Comparison of ENCODE assay signal across 27 mouse cellular contexts in genomic region chr9:45255967-45256366, GRCm38 (mm10). TPM values are rescaled to one million over a fixed set of nuclear protein-coding genes. Genes with fewer than 3 reads are reported as not detected.
DNase-seq lines count a peak whose midpoint lies in the region; ATAC-seq and TF ChIP-seq lines count a peak whose summit lies in the region.
"Had no signal": no experiment of that assay in that cellular context is flagged by ENCODE, and none has a peak within 500 bp of the region (broad histone marks: within the 10 kb centered on the region; RNA-seq: fewer than 3 reads in every experiment).

No protein-coding gene starts in this region.

- no peak overlapping the region for H3K9ac ChIP-seq in midbrain, embryonic 11.5 days (ENCODE audit: low read length)
- no peak overlapping the region for H3K9ac ChIP-seq in midbrain, embryonic 14.5 days (replicated peaks; ENCODE audit: low read length)

- no peak overlapping the region for H3K27ac ChIP-seq in midbrain, embryonic 11.5 days (ENCODE audit: low read depth, low read length)
- H3K27ac ChIP-seq in midbrain, embryonic 14.5 days (replicated peaks; ENCODE audit: low read depth, low read length), result no peak overlapping the region
- no peak overlapping the region for H3K27ac ChIP-seq in hindbrain, embryonic 10.5 days

- no peaks in the 10 kb centered on the region for H3K27me3 ChIP-seq in megakaryocyte, embryonic 14.5 days (replicated peaks)
- no peaks in the 10 kb centered on the region for H3K27me3 ChIP-seq in midbrain, embryonic 11.5 days (ENCODE audit: control insufficient read depth, insufficient read depth, low read length)
- no peaks in the 10 kb centered on the region for H3K27me3 ChIP-seq in midbrain, embryonic 14.5 days (ENCODE audit: control insufficient read depth, insufficient read depth, low read length)
- peaks cover 53% of the 10 kb centered on the region for H3K27me3 ChIP-seq in E14TG2a.4 (ENCODE audit: insufficient read depth, low read length)
- no peaks in the 10 kb centered on the region for H3K27me3 ChIP-seq in hindbrain, embryonic 10.5 days (ENCODE audit: insufficient read depth, poor library complexity, severe bottlenecking)
- H3K27me3 ChIP-seq: CH12.LX had no signal

- no peak for TF ChIP-seq CTCF in E14TG2a.4 (conservative IDR thresholded peaks at IDR 0.05; ENCODE audit: low read length)

- no peak overlapping the region for H3K4me2 ChIP-seq in midbrain, embryonic 11.5 days
- H3K4me2 ChIP-seq in midbrain, embryonic 14.5 days (ENCODE audit: low read length), result no peak overlapping the region

- peaks cover 98% of the 10 kb centered on the region for H3K4me1 ChIP-seq in megakaryocyte, embryonic 14.5 days
- no peaks in the 10 kb centered on the region for H3K4me1 ChIP-seq in midbrain, embryonic 11.5 days (ENCODE audit: control insufficient read depth, insufficient read depth, low read length)
- no peaks in the 10 kb centered on the region for H3K4me1 ChIP-seq in midbrain, embryonic 14.5 days (ENCODE audit: control insufficient read depth, insufficient read depth, low read length)
- peaks cover 13% of the 10 kb centered on the region for H3K4me1 ChIP-seq in E14TG2a.4 (replicated peaks; ENCODE audit: low read depth, low read length)
- H3K4me1 ChIP-seq in hindbrain, embryonic 10.5 days (replicated peaks), result peaks cover 16% of the 10 kb centered on the region

- peak overlapping the region; percentile 51 for H3K4me3 ChIP-seq in megakaryocyte, embryonic 14.5 days (replicated peaks)
- no peak overlapping the region for H3K4me3 ChIP-seq in midbrain, embryonic 11.5 days (ENCODE audit: low read depth, low read length)
- no peak overlapping the region for H3K4me3 ChIP-seq in midbrain, embryonic 14.5 days (replicated peaks; ENCODE audit: low read depth, low read length)
- H3K4me3 ChIP-seq in E14TG2a.4 (replicated peaks; ENCODE audit: low read length), result peak overlapping the region; percentile 52
- H3K4me3 ChIP-seq in hindbrain, embryonic 10.5 days, result no peak overlapping the region

- H3K9me3 ChIP-seq in megakaryocyte, embryonic 14.5 days, result no peaks in the 10 kb centered on the region
- H3K9me3 ChIP-seq in midbrain, embryonic 11.5 days (ENCODE audit: control insufficient read depth, low read length), result no peaks in the 10 kb centered on the region
- H3K9me3 ChIP-seq in midbrain, embryonic 14.5 days (ENCODE audit: control insufficient read depth, low read length), result no peaks in the 10 kb centered on the region
- H3K9me3 ChIP-seq in E14TG2a.4 (ENCODE audit: low read length), result no peaks in the 10 kb centered on the region
- no peaks in the 10 kb centered on the region for H3K9me3 ChIP-seq in hindbrain, embryonic 10.5 days
- H3K9me3 ChIP-seq: G1E had no signal

- DNase-seq in heart, adult 11 months, result peak; percentile 89
- DNase-seq in heart, postnatal 4 days, result no peak
- DNase-seq in midbrain, embryonic 11.5 days (ENCODE audit: low spot score, missing footprints), result peak; percentile 62
- DNase-seq in midbrain, embryonic 14.5 days, result no peak
- DNase-seq in hindbrain, embryonic 10.5 days (ENCODE audit: low spot score), result no peak
- DNase-seq: adrenal gland, adult 2 months; adrenal gland, adult 8-10 months; adrenal gland, postnatal 10 days; adrenal gland, postnatal 14 days; adrenal gland, postnatal 25 days; adrenal gland, postnatal 36 days; B cell, adult 2 months; cerebellum, adult 11 months; cerebellum, adult 11-12 months; cerebellum, adult 18-20 months had no signal

- 83% methylated on average over 5 of the region's 5 CpGs for whole genome bisulfite sequencing in midbrain, embryonic 11.5 days
- 74% methylated on average over 5 of the region's 5 CpGs for WGBS in midbrain, embryonic 14.5 days
- 82% methylated on average over 5 of the region's 5 CpGs for WGBS in hindbrain, embryonic 10.5 days

- no peak for ATAC-seq in megakaryocyte, adult 5-6 weeks (ENCODE audit: poor library complexity, severe bottlenecking)
- no peak for ATAC-seq in midbrain, embryonic 11.5 days (ENCODE audit: low FRiP score)
- ATAC-seq in midbrain, embryonic 14.5 days (ENCODE audit: low FRiP score, low TSS enrichment), result no peak
- ATAC-seq: activated CD4-positive, CD25-positive, alpha-beta regulatory T cell, adult 4 months; CD4-positive, CD25-positive, alpha-beta regulatory T cell, adult 4 months; Patski had no signal

- H3K36me3 ChIP-seq in megakaryocyte, embryonic 14.5 days (replicated peaks; ENCODE audit: low read length), result peaks cover 93% of the 10 kb centered on the region
- no peaks in the 10 kb centered on the region for H3K36me3 ChIP-seq in midbrain, embryonic 11.5 days (ENCODE audit: control insufficient read depth, insufficient read depth, low read length)
- H3K36me3 ChIP-seq in midbrain, embryonic 14.5 days (ENCODE audit: control insufficient read depth, insufficient read depth, low read length), result no peaks in the 10 kb centered on the region
- H3K36me3 ChIP-seq in E14TG2a.4 (ENCODE audit: insufficient read depth, low read length), result no peaks in the 10 kb centered on the region
- H3K36me3 ChIP-seq in hindbrain, embryonic 10.5 days, result no peaks in the 10 kb centered on the region
- H3K36me3 ChIP-seq: G1E had no signal

RNA-seq across cellular contexts. Expression of gene Il10ra, which starts 13.0 kb away (rescaled TPM):
- 1 to 10 TPM; 1.0 to 1.2 TPM for total RNA-seq in heart, postnatal 4 days (2021)
- 4.8 and 7.7 TPM in 2 replicates for polyA plus RNA-seq in megakaryocyte, embryonic 14.5 days (2012; ENCODE audit: insufficient read depth, low replicate concordance)
- total RNA-seq in megakaryocyte, adult 5-6 weeks (2015), result 33.9 and 37.2 TPM in 2 replicates
- 68.7 and 77.1 TPM in 2 replicates for total RNA-seq in megakaryocyte, adult 5-6 weeks (2017)
- polyA plus RNA-seq in midbrain, embryonic 11.5 days (2014; fragmentation: Nextera tagmentation; extraction: Ambion mirVana), result 0.79 and 1.3 TPM in 2 replicates
- polyA plus RNA-seq in midbrain, embryonic 14.5 days (2014; fragmentation: Nextera tagmentation; extraction: Ambion mirVana), result 0.34 and 0.67 TPM in 2 replicates
- polyA plus RNA-seq in hindbrain, embryonic 10.5 days (2016; fragmentation: Nextera tagmentation; extraction: Ambion mirVana), result 0.65 and 0.71 TPM in 2 replicates
- total RNA-seq: MEL had no signal
- polyA plus RNA-seq: C2C12, Patski had no signal

RNA-seq across cellular contexts. Expression of gene Tmprss4, which starts 52.1 kb away (rescaled TPM):
- total RNA-seq in heart, postnatal 4 days (2021), result not detected
- not detected in 2 replicates for polyA plus RNA-seq in megakaryocyte, embryonic 14.5 days (2012; ENCODE audit: insufficient read depth, low replicate concordance)
- 0.34 TPM in 1 of 2 replicates, not detected in the other for total RNA-seq in megakaryocyte, adult 5-6 weeks (2015)
- 0.07 TPM in 1 of 2 replicates, not detected in the other for total RNA-seq in megakaryocyte, adult 5-6 weeks (2017)
- polyA plus RNA-seq in midbrain, embryonic 11.5 days (2014; fragmentation: Nextera tagmentation; extraction: Ambion mirVana), result not detected in 2 replicates
- not detected in 2 replicates for polyA plus RNA-seq in midbrain, embryonic 14.5 days (2014; fragmentation: Nextera tagmentation; extraction: Ambion mirVana)
- 0.22 TPM in 1 of 2 replicates, not detected in the other for polyA plus RNA-seq in hindbrain, embryonic 10.5 days (2016; fragmentation: Nextera tagmentation; extraction: Ambion mirVana)
- total RNA-seq: adrenal gland, adult 18-20 months; adrenal gland, adult 2 months; adrenal gland, adult 8-10 months; adrenal gland, postnatal 10 days; adrenal gland, postnatal 14 days; adrenal gland, postnatal 25 days; adrenal gland, postnatal 36 days; CH12.LX; MEL had no signal
- polyA plus RNA-seq: activated CD4-positive, CD25-positive, alpha-beta regulatory T cell, adult 4 months; adrenal gland, adult 2 months; brain, embryonic 14.5 days; C2C12; CD4-positive, CD25-positive, alpha-beta regulatory T cell, adult 4 months; G1E; Patski had no signal

Comparison
In these comparisons a context has a peak if more than half of its experiments do, and no peak if none do; other contexts are left out.
1. DNase-seq: peak in heart, adult 11 months (single experiment) and midbrain, embryonic 11.5 days (single experiment); none in heart, postnatal 4 days (single experiment), midbrain, embryonic 14.5 days (single experiment) and hindbrain, embryonic 10.5 days (single experiment).
2. H3K4me3 ChIP-seq: peak in megakaryocyte, embryonic 14.5 days (single experiment) and E14TG2a.4 (single experiment); none in midbrain, embryonic 11.5 days (single experiment), midbrain, embryonic 14.5 days (single experiment) and hindbrain, embryonic 10.5 days (single experiment).